Mouse (Mus musculus): ENCODE data around the gene Fam186b. TPM values are rescaled to one million over a fixed set of nuclear protein-coding genes. Genes with fewer than 3 reads are reported as not detected.

The Fam186b gene
- total RNA-seq, 2 experiments from 2014 or later = not detected

DNA sequence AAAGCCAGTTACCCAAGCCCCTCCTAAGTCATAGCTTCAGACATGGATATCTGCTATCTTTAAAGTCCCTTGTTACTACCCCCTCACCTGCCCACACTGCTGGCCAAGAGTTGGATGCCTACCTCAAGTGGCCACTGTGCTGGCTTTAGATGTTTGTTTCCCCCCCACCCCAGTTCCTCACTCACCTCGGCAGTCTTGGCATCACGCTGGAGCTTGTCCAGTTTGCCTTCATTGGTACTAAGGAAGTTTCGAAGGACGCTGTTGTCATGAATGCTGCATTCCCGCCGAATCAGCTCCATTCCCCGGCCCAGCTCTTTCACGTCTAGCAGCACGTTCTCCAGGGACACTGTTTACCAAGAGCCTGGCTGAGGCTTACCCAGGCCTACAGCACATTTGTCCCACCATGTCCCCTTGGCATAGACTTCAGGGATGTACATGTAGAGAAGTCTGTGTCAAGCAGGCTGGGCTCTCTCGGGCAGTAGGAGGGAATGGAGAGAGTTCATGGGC is 24.5 kb upstream of the Fam186b start:
- DNase-seq = no peak

DNA sequence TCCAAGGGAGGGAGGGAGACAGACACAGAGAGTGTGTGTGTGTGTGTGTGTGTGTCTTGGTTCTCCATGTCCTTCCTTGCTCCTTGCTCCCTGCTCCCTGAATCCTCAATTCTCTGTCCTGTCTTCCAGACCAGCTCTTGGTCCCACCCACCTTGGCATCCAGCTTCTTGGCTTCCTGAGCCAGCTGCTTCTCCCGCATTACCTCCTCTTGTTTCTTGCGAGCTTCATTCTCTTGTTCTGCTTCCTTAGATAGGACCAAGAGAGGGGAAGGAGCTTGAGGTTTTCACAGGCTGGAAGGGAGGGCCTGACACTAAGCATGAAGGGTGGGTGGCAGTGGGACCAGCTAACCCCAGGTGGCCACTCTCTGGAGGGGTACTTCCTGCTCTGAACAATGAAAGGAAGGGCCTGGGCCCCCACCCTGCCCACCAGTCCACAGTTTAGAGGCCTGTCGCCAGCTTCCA is 23.8 kb upstream of the Fam186b start:
- no peak for DNase-seq

DNA sequence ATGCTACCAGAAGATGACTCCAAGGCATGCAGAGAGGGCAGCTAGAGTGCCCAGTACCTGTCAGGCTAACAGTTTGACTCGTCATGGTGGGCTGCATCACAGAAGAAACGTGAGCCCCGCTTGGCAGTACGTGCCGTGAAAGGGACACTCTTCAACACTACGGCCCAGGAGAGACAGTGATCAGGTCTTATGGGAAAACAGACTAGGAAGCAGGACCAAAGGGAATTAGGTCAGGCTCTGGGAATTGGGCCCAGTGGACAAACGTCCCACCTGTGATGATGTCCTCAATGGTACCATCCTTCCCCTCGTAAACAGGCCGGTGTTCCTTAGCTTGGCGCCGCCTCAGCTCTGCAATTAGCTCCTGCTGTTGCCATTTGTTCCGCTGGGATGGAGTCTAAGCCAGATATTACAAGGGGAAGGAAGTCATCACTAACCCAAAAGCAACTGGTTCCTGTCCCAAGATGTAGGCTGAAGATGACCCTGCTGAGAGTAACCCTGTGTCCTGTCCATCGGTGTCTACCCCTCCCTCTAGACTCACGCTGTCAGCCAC is 23.2 kb upstream of the Fam186b start:
- no peak for DNase-seq

DNA sequence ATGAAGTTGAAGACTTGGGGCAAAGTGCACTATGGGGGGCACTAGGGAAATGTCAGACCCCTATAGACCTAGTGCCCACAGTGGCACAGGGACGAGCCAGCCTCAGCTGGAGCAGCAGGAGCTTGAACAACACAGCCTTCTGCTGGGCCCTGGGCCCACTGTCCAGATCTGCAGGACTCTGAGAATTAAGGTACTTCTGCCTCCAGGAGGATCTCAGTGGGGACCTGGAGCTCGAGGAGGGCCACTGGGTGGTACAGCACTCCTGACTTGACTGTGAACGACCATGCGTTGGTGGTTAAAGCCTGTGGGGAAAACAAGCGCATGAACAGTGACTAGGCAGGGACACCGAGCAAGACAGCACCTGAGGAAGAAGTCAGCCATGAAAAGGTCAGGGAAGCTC is 22.4 kb upstream of the Fam186b start:
- DNase-seq = no peak

- no peak for DNase-seq
These were observed 21.6 kb upstream of the Fam186b start for GRCm38 (mm10) chr15:99317267-99317651.

- peak; percentile 79 for DNase-seq
These were observed 20.9 kb upstream of the Fam186b start for GRCm38 (mm10) chr15:99316314-99317266.

GRCm38 (mm10) chr15:99314891-99315290 is 19.2 kb upstream of the Fam186b start:
- DNase-seq = no peak

DNA sequence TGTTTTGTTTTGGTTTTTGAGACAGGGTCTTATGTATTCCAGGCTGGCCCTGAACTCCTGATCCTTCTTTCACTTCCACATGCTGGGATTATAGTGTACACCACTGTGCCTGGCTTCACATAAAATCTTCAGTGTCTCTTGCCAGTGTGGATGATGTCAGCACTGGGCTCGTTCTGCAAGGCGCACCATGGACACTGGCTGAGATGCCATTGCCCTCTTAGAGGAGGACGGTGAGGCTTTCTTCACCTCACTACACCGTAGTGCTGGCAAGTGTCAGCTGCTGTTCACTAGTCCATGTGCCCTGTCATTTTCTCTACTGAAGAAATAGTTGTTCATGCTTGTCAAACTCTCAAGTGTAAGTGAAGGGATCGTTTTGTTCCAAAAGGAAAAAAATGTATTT is 14.9 kb upstream of the Fam186b start:
- DNase-seq = no peak

DNA sequence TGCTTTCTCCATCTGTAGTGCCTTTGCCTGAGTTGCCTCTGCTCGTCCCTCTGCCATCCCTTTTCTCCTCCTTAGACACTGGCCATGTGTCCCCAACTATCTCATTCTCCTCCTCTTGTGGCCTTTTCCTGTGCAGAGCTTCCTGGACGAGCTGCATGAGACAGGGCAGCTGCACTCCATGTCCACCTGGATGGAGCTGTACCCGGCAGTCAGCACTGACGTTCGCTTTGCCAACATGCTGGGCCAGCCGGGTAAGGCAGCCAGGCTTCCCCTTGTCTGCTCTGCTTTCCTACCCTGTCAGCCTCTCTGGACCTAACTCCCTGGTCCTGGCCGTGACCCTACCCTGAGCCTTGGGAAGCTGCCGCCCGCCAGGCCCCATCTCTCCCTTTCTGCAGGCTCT is 13.9 kb upstream of the Fam186b start:
- no peak for DNase-seq

DNA sequence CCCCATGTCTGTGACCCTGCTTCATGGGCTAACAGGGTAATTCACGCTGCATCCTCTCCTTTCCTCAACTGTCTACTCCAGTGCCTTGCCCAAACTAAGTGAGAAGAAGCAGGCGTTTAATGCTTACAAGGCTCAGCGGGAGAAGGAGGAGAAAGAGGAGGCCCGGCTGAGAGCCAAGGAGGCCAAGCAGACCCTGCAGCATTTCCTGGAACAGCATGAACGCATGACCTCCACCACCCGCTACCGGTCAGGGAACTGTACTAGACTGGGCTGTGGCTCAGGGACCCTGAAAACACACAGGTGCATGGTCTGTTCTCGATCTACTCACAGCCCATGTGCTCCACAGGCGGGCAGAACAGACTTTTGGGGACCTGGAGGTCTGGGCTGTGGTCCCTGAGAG is 11.8 kb upstream of the Fam186b start:
- DNase-seq = no peak

DNA sequence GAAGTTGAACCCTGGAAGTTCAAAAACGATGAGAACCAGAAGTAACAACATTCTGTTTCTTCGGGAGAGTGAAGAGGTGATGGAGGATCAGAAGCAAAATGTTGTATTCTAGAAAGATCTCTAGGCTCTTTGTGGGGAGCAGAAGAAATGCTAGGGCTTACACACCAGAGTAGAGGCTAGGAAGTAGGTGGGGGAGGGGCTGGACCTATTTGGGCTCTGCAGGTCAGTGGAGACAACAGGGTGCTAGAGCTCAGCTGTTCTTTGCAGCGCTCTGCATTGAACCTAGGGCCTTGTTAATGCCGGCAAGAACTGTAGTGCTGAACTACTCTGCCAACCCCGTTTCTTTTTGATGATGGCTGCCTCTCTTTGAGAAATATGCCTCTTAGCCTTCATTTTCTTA is 525 bp upstream of the Fam186b start:
- DNase-seq = no peak

DNA sequence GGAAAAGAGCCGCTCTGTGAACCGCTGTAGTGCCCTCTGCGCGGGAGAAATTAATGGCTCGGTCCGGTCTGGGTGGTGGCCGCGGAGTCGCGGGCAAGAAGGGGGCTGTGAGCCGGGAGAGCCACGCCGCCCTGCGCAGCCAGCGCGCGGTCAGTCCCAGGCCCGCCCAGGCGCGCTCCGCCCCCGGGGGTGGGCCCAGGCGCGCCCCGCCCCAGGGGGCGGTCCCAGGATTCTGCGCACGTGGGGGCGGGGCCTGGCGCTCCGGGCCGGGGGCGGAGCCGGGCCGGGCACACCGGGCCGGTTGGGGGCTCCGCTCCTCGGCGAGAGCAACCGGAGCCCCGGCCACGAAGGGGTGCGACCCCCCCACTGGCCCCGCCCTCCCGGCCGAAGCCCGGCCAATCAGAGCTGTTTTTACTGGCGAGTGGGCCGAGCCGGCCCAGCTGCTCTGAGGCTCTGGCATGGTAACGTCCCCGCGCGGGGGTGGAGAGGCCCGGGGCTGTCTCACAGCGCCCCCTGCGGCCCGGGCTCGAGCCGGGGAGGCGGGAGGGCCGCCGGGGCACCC is 794 bp downstream of the Fam186b start, which contains the start of gene Prpf40b:
Prpf40b (plus strand) TSS at position 275 of the 562 bp plus-strand sequence.
- DNase-seq = peak; percentile 95

DNA sequence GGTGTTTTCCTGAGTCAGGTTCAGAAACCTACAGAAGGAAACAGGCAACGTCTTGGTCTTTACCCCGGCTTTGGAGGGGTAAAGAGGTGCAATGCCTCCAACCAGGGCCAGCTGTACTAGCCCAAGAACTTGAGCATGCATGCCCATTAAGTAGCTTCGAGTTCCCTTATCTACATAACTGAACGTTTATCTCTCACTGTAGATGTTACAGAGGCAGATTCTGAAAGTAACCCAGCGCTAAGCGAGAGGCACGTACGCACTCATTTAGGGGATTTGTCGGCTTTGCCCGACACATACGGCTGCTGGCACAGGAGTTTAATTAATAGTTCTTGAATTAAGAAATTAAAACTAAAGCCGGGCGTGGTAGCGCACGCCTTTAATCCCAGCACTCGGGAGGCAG is 1.4 kb downstream of the Fam186b start:
- DNase-seq = no peak

GRCm38 (mm10) chr15:99290586-99290985 is 5.1 kb downstream of the Fam186b start:
- no peak for DNase-seq

DNA sequence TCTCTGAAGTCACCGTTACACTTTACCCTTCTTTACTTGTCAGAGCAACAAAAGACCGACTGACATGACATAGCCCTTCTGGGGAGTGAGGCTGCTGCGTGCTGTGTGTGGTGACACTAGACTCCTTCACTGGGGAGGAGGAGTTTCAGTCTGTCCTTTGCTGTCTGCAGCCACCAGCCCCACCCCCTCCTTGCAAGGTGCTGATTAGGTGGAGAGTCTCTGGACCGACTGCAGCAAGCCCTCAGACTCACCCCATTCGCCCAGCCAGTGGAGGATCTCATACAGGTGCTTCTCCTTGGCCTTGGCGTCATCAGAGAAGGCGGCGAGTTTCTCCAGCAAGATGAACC is 10.5 kb downstream of the Fam186b start:
- DNase-seq = no peak

DNA sequence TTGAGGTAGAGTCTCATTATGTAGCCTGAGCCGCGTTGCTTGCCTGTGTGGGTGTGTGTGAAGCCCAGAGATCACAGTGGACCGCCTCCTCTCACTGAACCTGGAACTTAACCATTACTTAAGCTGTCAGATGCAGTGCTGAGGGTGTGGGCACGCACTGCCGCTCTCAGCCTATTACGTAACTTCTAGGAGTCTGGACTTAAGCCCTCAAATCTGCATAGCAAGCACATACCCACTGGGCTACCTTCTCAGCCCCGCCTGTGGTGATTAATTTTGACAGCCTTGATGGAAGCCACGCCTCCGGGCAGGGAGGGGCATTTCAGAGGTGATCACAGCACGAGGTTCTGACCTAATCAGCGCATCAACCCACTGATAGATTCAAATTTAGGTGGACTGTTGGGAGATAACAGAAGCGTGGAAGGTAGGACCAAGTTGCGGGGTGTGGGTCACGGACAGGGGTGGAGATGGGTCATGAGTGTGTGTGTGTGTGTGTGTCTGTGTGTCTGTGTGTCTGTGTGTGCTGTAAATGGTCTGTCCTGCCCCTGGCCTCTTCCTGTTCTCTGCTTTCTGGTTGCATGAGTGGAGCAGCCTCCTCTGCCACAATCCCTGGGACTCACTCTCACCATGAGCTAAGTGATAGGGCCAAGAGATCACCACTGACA is 11.0 kb downstream of the Fam186b start:
- no peak for DNase-seq

DNA sequence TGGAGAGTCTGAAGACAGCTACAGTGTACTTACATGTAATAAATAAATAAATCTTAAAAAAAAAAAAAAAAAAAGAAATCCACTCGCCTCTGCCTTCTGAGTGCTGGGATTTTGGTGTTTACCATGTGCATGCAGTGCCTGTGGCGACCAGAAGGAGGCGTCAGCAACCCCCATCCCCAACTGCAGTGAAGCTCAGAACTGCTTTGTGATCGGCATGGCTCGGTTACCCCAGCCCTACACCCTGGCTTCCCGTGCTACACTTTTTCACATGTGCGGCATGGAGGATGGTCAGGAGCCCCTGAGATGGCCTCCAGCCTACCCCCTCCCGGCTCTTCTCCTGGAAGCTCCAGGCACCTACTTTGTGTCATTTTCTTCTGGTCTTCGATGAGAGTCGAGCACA is 12.2 kb downstream of the Fam186b start:
- no peak for DNase-seq

DNA sequence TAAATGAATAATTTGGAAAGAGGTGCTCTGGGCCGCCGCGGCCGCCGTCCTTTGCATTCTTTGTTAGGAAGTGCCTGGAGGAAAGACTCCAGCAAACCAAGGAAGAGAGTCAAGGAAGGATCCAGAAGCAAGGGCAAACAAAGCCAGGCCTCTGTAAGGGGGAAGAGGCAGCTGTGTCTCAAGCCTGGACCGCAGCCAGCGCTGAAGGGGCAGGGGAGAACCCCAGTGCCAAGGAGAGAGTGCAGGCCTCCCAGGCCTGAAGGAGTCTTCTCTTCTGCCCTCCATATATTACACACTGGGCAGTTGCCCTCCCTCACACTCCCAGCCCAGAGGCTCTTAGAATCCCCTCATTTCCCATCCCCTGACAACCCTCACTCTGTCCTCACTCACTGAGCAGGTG is 17.4 kb downstream of the Fam186b start:
- no peak for DNase-seq

DNA sequence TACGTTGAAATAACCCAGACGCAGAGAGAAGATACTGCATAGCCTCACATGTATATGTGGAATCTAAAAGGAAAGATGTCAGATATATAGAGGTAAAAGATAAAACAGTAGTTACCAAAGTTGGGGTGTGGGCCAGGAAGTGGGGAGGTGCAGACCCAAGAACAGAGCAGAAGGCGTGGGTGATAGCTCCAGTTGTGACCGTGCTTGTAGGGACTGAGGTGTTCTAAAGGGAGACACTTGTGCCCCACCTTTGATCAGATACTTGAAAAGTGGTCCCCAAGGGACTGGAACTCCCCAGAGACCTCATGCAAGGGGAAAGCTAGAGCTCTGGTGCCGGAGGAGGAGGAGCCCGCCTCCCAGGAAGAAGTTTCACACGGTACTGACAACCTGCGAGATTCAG is 19.6 kb downstream of the Fam186b start:
- no peak for DNase-seq

- peak; percentile 59 for DNase-seq
These were observed 30.0 kb downstream of the Fam186b start for GRCm38 (mm10) chr15:99265679-99266078.

DNA sequence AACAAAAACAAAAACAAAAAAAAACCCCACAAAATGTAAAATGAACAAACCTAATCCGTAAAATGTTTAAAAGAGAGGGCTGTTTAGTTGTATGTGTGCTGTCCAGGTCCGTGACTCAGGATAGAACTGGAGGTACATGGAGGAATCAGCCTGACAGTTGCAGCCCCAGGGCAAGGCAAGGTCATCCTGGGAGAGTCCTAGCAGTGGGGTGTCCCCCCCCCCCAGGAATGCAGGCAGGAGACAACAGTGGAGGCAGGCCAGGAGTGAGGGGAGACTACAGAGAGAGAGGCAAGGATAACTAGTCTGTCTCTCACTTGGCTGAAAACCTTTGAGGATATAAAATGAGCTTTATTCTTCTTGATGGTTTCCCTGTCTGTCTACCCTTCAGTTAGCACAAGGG is 31.3 kb downstream of the Fam186b start:
- no peak for DNase-seq

GRCm38 (mm10) chr15:99262702-99263101 is 33.0 kb downstream of the Fam186b start:
- DNase-seq = no peak

All from gastrocnemius, postnatal 10 days (tissue).